Mouse (Mus musculus) E14TG2a.4 (cell line): ENCODE measurements around the gene Cpvl.

Experiments used
- CTCF ChIP-seq: conservative IDR thresholded peaks from 2 replicates; pipeline ENCODE4 v1.5.1; 2014; ENCODE audit warnings: low read length
- POU5F1 ChIP-seq: IDR thresholded peaks from 2 replicates; pipeline ENCODE4 v1.6.1; 2014; ENCODE audit warnings: low read length, borderline replicate concordance

- TF ChIP-seq CTCF (no peak), POU5F1 (no peak)
These were observed 73.6 kb downstream of the Cpvl start for GRCm38 (mm10) chr6:53904703-53905395.
